Mouse (Mus musculus) brown adipose tissue, adult 24 weeks (tissue): ENCODE data around the gene Thbs2. TPM values are rescaled to one million over a fixed set of nuclear protein-coding genes. Genes with fewer than 3 reads are reported as not detected.

Experiments used
- H3K27ac ChIP-seq: fragments of 200-500 bp; replicated peaks from 2 replicates; pipeline ENCODE4 v1.5.1; 2012; ENCODE audit warnings: low read depth, mild to moderate bottlenecking, low read length
- H3K4me1 ChIP-seq: fragments of 200-500 bp; 2 replicates; pipeline ENCODE4 v1.6.1; 2012; ENCODE audit warnings: low read length, mixed read lengths; ENCODE audit not compliant: control insufficient read depth, insufficient read depth, insufficient read length
- H3K4me3 ChIP-seq: fragments of 200-500 bp; 2 replicates; pipeline ENCODE4 v1.5.1; 2012; ENCODE audit warnings: low read depth, mild to moderate bottlenecking, low read length, moderate library complexity; ENCODE audit not compliant: insufficient read depth
- polyA plus RNA-seq: library from polyadenylated mRNA; stranded (reverse); fragments of >200 nt; gene quantifications from 2 replicates; pipeline ENCODE4 v1.2.4, GENCODE M21; 2012; ENCODE audit not compliant: missing spikeins, insufficient read depth, insufficient read length

Thbs2 gene
- polyA plus RNA-seq, 1 experiment, result 2.8 TPM

GRCm38 (mm10) chr17:14706066-14706465, 12.0 kb upstream of the Thbs2 start:
- no peak overlapping the region for H3K4me3 ChIP-seq
- no peak overlapping the region for H3K27ac ChIP-seq
- no peaks in the 10 kb centered on the region for H3K4me1 ChIP-seq

GRCm38 (mm10) chr17:14705466-14705865, 11.4 kb upstream of the Thbs2 start:
- Histone ChIP-seq H3K27ac (no peak overlapping the region), H3K4me1 (no peaks in the 10 kb centered on the region), H3K4me3 (no peak overlapping the region)

- Histone ChIP-seq H3K27ac (no peak overlapping the region), H3K4me1 (no peaks in the 10 kb centered on the region), H3K4me3 (no peak overlapping the region)
These were observed 9.7 kb upstream of the Thbs2 start for GRCm38 (mm10) chr17:14703771-14704170.

- no peak overlapping the region for H3K27ac ChIP-seq
- no peaks in the 10 kb centered on the region for H3K4me1 ChIP-seq
- H3K4me3 ChIP-seq, result no peak overlapping the region
These were observed 9.2 kb upstream of the Thbs2 start for GRCm38 (mm10) chr17:14703268-14703667.

- Histone ChIP-seq H3K4me1 (no peaks in the 10 kb centered on the region), H3K27ac (no peak overlapping the region), H3K4me3 (no peak overlapping the region)
These were observed 8.7 kb upstream of the Thbs2 start for GRCm38 (mm10) chr17:14702701-14703100.

GRCm38 (mm10) chr17:14701891-14702290, 7.9 kb upstream of the Thbs2 start:
- H3K4me1 ChIP-seq, result no peaks in the 10 kb centered on the region
- H3K4me3 ChIP-seq, result no peak overlapping the region
- no peak overlapping the region for H3K27ac ChIP-seq

GRCm38 (mm10) chr17:14700204-14700603, 6.2 kb upstream of the Thbs2 start:
- no peak overlapping the region for H3K27ac ChIP-seq
- H3K4me1 ChIP-seq, result no peaks in the 10 kb centered on the region

GRCm38 (mm10) chr17:14698188-14698587, 4.2 kb upstream of the Thbs2 start:
- H3K27ac ChIP-seq, result no peak overlapping the region
- no peak overlapping the region for H3K4me3 ChIP-seq
- H3K4me1 ChIP-seq, result no peaks in the 10 kb centered on the region; the same call in 1 of the 2 replicates

More at GRCm38 (mm10) chr17:14700204-14700603, 6.2 kb upstream of the Thbs2 start:
- no peak overlapping the region for H3K4me3 ChIP-seq

- no peak overlapping the region for H3K4me3 ChIP-seq
- H3K4me1 ChIP-seq, result peaks cover 2% of the 10 kb centered on the region
- H3K27ac ChIP-seq, result no peak overlapping the region
These were observed 3.1 kb upstream of the Thbs2 start for GRCm38 (mm10) chr17:14697096-14697495.

GRCm38 (mm10) chr17:14696281-14696795, 2.3 kb upstream of the Thbs2 start:
- Histone ChIP-seq H3K27ac (no peak overlapping the region), H3K4me3 (no peak overlapping the region), H3K4me1 (peaks cover 3% of the 10 kb centered on the region)

GRCm38 (mm10) chr17:14693048-14693993, 714 bp downstream of the Thbs2 start:
- Histone ChIP-seq H3K27ac (no peak overlapping the region), H3K4me3 (peak overlapping the region; percentile 42), H3K4me1 (peaks cover 3% of the 10 kb centered on the region)

- Histone ChIP-seq H3K27ac (no peak overlapping the region), H3K4me3 (peak overlapping the region; percentile 13; the same call in 1 of the 2 replicates)
These were observed 2.1 kb downstream of the Thbs2 start for GRCm38 (mm10) chr17:14691901-14692300.

GRCm38 (mm10) chr17:14691197-14691596, 2.8 kb downstream of the Thbs2 start:
- no peak overlapping the region for H3K4me3 ChIP-seq
- H3K4me1 ChIP-seq, result peaks cover 3% of the 10 kb centered on the region
- no peak overlapping the region for H3K27ac ChIP-seq

More at GRCm38 (mm10) chr17:14691901-14692300, 2.1 kb downstream of the Thbs2 start:
- peaks cover 3% of the 10 kb centered on the region for H3K4me1 ChIP-seq

GRCm38 (mm10) chr17:14682836-14683235, 11.2 kb downstream of the Thbs2 start:
- Histone ChIP-seq H3K4me1 (peaks cover 3% of the 10 kb centered on the region), H3K4me3 (no peak overlapping the region), H3K27ac (no peak overlapping the region)

- H3K27ac ChIP-seq, result no peak overlapping the region
- H3K4me1 ChIP-seq, result peaks cover 3% of the 10 kb centered on the region
- no peak overlapping the region for H3K4me3 ChIP-seq
These were observed 13.0 kb downstream of the Thbs2 start for GRCm38 (mm10) chr17:14681047-14681446.

- peaks cover 3% of the 10 kb centered on the region for H3K4me1 ChIP-seq
- no peak overlapping the region for H3K4me3 ChIP-seq
- H3K27ac ChIP-seq, result no peak overlapping the region
These were observed 16.8 kb downstream of the Thbs2 start for GRCm38 (mm10) chr17:14677198-14677597.
